Mouse (Mus musculus): ENCODE data around the gene Scn9a.

Gene Scn9a

DNA sequence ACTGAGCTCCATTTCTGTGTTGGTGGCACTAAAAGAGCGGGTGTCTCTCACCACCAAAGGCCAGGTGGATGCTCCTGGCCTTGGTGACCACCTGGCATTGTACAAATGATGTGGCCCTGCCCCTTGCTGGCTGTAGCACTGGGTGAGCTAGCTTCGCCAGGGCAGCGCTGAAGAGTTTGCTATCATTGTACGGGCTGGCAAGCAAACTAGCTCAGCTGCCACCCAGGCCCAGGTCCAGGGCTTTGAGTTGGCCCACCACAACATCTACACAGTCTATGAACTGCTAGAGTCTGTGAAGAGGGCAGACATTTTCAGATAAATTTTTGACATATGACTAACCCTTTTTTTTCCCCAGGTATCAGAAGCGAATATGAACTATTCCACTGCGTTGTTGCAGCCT lies 170.8 kb downstream of the Scn9a start:
- no peak for DNase-seq (ENCODE audit: low spot score in 2 of 2)

- no peak for DNase-seq (ENCODE audit: low spot score in 2 of 2)
These were observed 172.3 kb downstream of the Scn9a start for GRCm38 (mm10) chr2:66462458-66462857.

DNA sequence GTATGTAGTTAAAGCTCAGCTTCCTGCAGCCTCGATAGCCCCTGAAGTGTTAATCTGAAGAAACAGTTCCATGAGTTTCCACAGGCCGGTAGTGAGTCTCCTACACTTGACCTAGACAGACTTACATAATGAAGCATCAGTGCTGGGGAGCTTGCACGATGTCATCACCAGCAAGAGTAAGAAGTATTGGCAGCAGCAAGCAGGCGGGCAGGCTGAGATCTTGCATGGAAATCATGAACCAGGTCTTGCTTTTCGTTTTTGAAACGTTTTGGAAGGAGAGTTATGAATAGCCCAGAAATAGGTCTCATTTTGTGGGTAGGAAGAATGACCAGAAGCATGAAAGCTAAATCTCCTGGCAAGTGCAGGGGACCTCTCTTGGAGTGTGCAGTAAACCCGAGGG lies 194.1 kb downstream of the Scn9a start, which contains the start of gene Scn1a:
Gene Scn1a (minus strand): TSS at position 130 of the 400 bp plus-strand sequence.
- DNase-seq (ENCODE audit: low spot score in 2 of 2) = no peak

GRCm38 (mm10) chr2:66439764-66440471 lies 194.8 kb downstream of the Scn9a start:
- DNase-seq (ENCODE audit: low spot score in 2 of 2) = no peak

- DNase-seq (ENCODE audit: low spot score in 2 of 2) = no peak
These were observed 198.5 kb downstream of the Scn9a start for GRCm38 (mm10) chr2:66436286-66436685.
